Comparison of ENCODE assay signal across 8 mouse cellular contexts in genomic region chr3:88914384-88914810, GRCm38 (mm10). TPM values are rescaled to one million over a fixed set of nuclear protein-coding genes. Genes with fewer than 3 reads are reported as not detected.
DNase-seq lines count a peak whose midpoint lies in the region; ATAC-seq and TF ChIP-seq lines count a peak whose summit lies in the region.

No protein-coding gene starts in this region.

- no peaks in the 10 kb centered on the region for H3K27me3 ChIP-seq in kidney, adult 2 months (replicated peaks; ENCODE audit: control insufficient read depth, insufficient read depth, low read length)
- no peaks in the 10 kb centered on the region for H3K27me3 ChIP-seq in hindbrain, embryonic 16.5 days (replicated peaks; ENCODE audit: control insufficient read depth, insufficient read depth, low read length)
- no peaks in the 10 kb centered on the region for H3K27me3 ChIP-seq in midbrain, embryonic 15.5 days (replicated peaks)

- peak overlapping the region; percentile 76 for H3K4me3 ChIP-seq in kidney, adult 2 months (ENCODE audit: insufficient read depth, low read depth, low read length)
- peak overlapping the region; percentile 90 for H3K4me3 ChIP-seq in brown adipose tissue, adult 24 weeks (ENCODE audit: insufficient read depth, low read depth, low read length)
- H3K4me3 ChIP-seq in hindbrain, embryonic 16.5 days (ENCODE audit: low read length): peak overlapping the region; percentile 71
- peak overlapping the region; percentile 58 for H3K4me3 ChIP-seq in midbrain, embryonic 15.5 days

- WGBS in kidney, adult 2 months: 14% methylated on average over 8 of the region's 8 CpGs
- WGBS in hindbrain, embryonic 16.5 days: 32% methylated on average over 8 of the region's 8 CpGs
- WGBS in midbrain, embryonic 15.5 days: 25% methylated on average over 8 of the region's 8 CpGs

- no peak for TF ChIP-seq POLR2A in kidney, adult 2 months (IDR thresholded peaks at IDR 0.05; ENCODE audit: low read depth, low read length)

- peak overlapping the region; percentile 78 for H3K9ac ChIP-seq in hindbrain, embryonic 16.5 days (ENCODE audit: low read depth, low read length)
- H3K9ac ChIP-seq in midbrain, embryonic 15.5 days: peak overlapping the region; percentile 66

- ATAC-seq in hindbrain, embryonic 16.5 days: no peak
- ATAC-seq in midbrain, embryonic 15.5 days (replicated peaks): 0 out of 2 replicates have a peak, but pooled peaks have one; percentile 1

- DNase-seq in kidney, adult 2 months: no peak
- no peak for DNase-seq in kidney, adult 9 months
- DNase-seq in cerebellum, postnatal 4 days (ENCODE audit: low spot score in 2 of 2): no peak
- DNase-seq in natural killer cell, adult 2 months (ENCODE audit: low spot score in 2 of 2): no peak
- DNase-seq in kidney, adult 11 months: no peak

- H3K4me1 ChIP-seq in kidney, adult 2 months (ENCODE audit: control insufficient read depth, insufficient read depth, low read length): peaks cover 3% of the 10 kb centered on the region; the same call in 1 of the 2 replicates
- no peaks in the 10 kb centered on the region for H3K4me1 ChIP-seq in brown adipose tissue, adult 24 weeks (ENCODE audit: control insufficient read depth, insufficient read depth, insufficient read length, low read length)
- H3K4me1 ChIP-seq in hindbrain, embryonic 16.5 days (ENCODE audit: control insufficient read depth, insufficient read depth, low read depth, low read length): peaks cover 14% of the 10 kb centered on the region
- peaks cover 16% of the 10 kb centered on the region for H3K4me1 ChIP-seq in midbrain, embryonic 15.5 days

- no peaks in the 10 kb centered on the region for H3K36me3 ChIP-seq in kidney, adult 2 months (ENCODE audit: control insufficient read depth, insufficient read depth, low read length)
- peaks cover 23% of the 10 kb centered on the region for H3K36me3 ChIP-seq in hindbrain, embryonic 16.5 days (ENCODE audit: control insufficient read depth, insufficient read depth, low read length)
- peaks cover 25% of the 10 kb centered on the region for H3K36me3 ChIP-seq in midbrain, embryonic 15.5 days (replicated peaks)

- peak overlapping the region; percentile 70 for H3K4me2 ChIP-seq in hindbrain, embryonic 16.5 days (ENCODE audit: low read length)
- H3K4me2 ChIP-seq in midbrain, embryonic 15.5 days: peak overlapping the region; percentile 54

- H3K27ac ChIP-seq in kidney, adult 2 months (ENCODE audit: insufficient read depth, low read depth, low read length): peak overlapping the region; percentile 98
- peak overlapping the region; percentile 97 for H3K27ac ChIP-seq in brown adipose tissue, adult 24 weeks (replicated peaks; ENCODE audit: low read depth, low read length)
- peak overlapping the region; percentile 86 for H3K27ac ChIP-seq in hindbrain, embryonic 16.5 days (ENCODE audit: low read depth, low read length)
- H3K27ac ChIP-seq in midbrain, embryonic 15.5 days: peak overlapping the region; percentile 90

- no peak for TF ChIP-seq CTCF in kidney, adult 2 months (conservative IDR thresholded peaks at IDR 0.05; ENCODE audit: insufficient read depth, insufficient read length, low read depth, low read length)

- no peaks in the 10 kb centered on the region for H3K9me3 ChIP-seq in hindbrain, embryonic 16.5 days (ENCODE audit: control insufficient read depth, low read length)
- no peaks in the 10 kb centered on the region for H3K9me3 ChIP-seq in midbrain, embryonic 15.5 days

RNA-seq across cellular contexts. Expression of gene Msto1, which starts 0.6 kb away (rescaled TPM):
- 35.9 and 41.1 TPM in 2 replicates for polyA plus RNA-seq in kidney, adult 2 months (2012; rRNA removed)
- 6.1 and 9.3 TPM in 2 replicates for polyA plus RNA-seq in brown adipose tissue, adult 24 weeks (2012; ENCODE audit: insufficient read depth, insufficient read length, missing spikeins)
- 53.9 and 55.3 TPM in 2 replicates for polyA plus RNA-seq in hindbrain, embryonic 16.5 days (2015; fragmentation: Nextera tagmentation; extraction: Ambion mirVana)
- polyA plus RNA-seq in midbrain, embryonic 15.5 days (2015; fragmentation: Nextera tagmentation; extraction: Ambion mirVana): 49.5 and 52.2 TPM in 2 replicates

RNA-seq across cellular contexts. Expression of gene Ash1l, which starts 36.0 kb away (rescaled TPM):
- polyA plus RNA-seq in kidney, adult 2 months (2012; rRNA removed): 7.8 and 8.9 TPM in 2 replicates
- polyA plus RNA-seq in brown adipose tissue, adult 24 weeks (2012; ENCODE audit: insufficient read depth, insufficient read length, missing spikeins): 10.6 and 14.2 TPM in 2 replicates
- polyA plus RNA-seq in hindbrain, embryonic 16.5 days (2015; fragmentation: Nextera tagmentation; extraction: Ambion mirVana): 17.4 and 18.2 TPM in 2 replicates
- 21.1 and 22.0 TPM in 2 replicates for polyA plus RNA-seq in midbrain, embryonic 15.5 days (2015; fragmentation: Nextera tagmentation; extraction: Ambion mirVana)

RNA-seq across cellular contexts. Expression of gene Dap3, which starts 36.6 kb away (rescaled TPM):
- polyA plus RNA-seq in kidney, adult 2 months (2012; rRNA removed): 57.0 and 78.0 TPM in 2 replicates
- 137 and 144 TPM in 2 replicates for polyA plus RNA-seq in brown adipose tissue, adult 24 weeks (2012; ENCODE audit: insufficient read depth, insufficient read length, missing spikeins)
- polyA plus RNA-seq in hindbrain, embryonic 16.5 days (2015; fragmentation: Nextera tagmentation; extraction: Ambion mirVana): 127 and 130 TPM in 2 replicates
- 123 and 126 TPM in 2 replicates for polyA plus RNA-seq in midbrain, embryonic 15.5 days (2015; fragmentation: Nextera tagmentation; extraction: Ambion mirVana)
